Mouse (Mus musculus) liver, adult 2 months (tissue): ENCODE data around the gene Dhcr24.

ENCODE experiments used
- CTCF ChIP-seq: fragments of 200-500 bp; IDR thresholded peaks from 2 replicates; pipeline ENCODE4 v1.5.1; 2011; ENCODE audit warnings: low read depth, low read length, control low read depth
- POLR2A ChIP-seq: fragments of 200-500 bp; IDR thresholded peaks from 2 replicates; pipeline ENCODE4 v1.6.1; 2011; ENCODE audit warnings: low read length, control low read depth; ENCODE audit not compliant: insufficient read depth; ENCODE audit errors: extremely low read depth

DNA sequence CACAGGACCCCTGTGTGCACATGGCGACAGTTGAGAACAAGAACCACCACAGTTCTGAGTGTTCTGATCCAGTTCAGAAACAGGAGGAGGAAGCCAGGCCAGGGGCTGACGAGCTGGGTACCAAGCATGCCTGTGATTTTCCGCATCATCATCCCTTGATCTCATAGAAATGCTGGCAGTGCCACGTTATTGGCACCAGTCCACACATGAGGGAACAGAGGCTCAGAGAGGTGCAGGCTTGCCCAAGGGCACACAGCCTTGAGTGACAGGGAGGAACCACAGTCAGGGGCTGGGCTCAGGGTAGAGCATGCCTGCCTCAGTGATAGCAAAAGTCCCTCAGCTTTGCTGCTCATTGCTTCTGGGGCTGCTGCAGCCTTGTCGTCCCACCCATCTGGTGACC is 67.0 kb downstream of the Dhcr24 start:
- TF ChIP-seq POLR2A (no peak), CTCF (no peak)
